Mouse (Mus musculus) spleen, postnatal 36 days (tissue): Measurements from ENCODE around the gene Bmp6.

Source experiments
- DNase-seq, 2 experiments: peaks; one replicate each; pipeline ENCODE4 v3.0.0; 2022; ENCODE audit warnings: low spot score in 2 of 2, mixed read lengths in 1 of 2

Gene Bmp6

DNA sequence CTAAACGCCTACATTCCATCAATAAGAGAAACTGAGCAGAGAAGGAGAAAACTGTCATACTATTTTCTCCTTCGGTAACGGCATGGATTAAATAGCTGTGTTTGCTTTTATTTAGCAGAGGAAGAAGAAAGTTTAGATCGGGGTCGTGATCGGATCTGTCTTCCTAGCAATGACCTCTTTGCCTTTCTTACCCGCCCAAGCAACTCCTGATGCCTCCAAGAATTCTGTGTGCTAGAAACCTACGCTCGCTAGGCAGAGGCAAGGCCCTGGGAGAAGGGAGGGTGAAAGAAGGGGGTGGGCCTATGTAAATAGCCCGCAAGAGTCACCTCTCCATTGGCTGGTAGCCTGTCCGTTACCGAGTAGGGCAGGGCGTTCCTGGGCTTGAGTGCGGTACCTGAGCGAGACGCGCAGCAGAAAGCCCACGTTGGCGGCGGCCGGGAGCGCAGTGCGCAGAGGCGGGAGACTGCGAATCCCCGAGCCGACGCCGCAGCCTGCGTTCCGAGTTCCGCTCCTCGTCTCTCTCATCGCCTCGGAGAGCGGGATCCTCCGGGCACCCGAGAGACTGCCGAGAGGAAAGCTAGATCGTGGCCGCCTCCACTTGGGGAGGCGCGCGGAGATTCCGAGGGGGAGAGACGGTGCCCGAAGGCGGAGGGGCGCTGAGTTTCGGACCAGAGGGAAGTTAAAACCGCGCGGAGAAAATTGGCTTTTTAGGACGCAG lies at the start of gene Bmp6:
Gene Bmp6 (plus strand): TSS at position 395 of the 718 bp plus-strand sequence.
- DNase-seq, result peak; percentile 14 to 24

DNA sequence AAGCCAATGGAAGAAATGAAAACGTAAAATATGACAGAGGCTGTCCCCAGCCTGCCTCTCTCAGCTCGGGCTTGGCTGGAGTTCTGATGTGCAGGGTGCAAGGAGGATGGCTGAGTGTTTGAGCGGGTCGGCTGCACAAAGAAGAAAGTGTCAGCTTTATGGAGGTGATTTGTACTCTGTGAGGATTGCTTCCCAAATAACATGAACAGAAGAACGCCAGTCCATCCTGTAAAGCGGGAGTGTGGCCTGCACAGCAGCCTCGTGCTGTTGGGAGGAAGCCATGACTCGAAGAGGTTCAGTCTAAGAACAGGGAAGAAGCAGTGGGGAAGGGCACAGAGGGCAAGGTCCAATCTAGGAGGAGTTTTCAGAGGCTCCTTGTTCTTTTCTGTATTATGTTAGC lies 48.7 kb upstream of the Bmp6 start:
- DNase-seq, result no peak

- no peak for DNase-seq
Observed at GRCm38 (mm10) chr13:38296601-38297000, 48.3 kb upstream of the Bmp6 start.

DNA sequence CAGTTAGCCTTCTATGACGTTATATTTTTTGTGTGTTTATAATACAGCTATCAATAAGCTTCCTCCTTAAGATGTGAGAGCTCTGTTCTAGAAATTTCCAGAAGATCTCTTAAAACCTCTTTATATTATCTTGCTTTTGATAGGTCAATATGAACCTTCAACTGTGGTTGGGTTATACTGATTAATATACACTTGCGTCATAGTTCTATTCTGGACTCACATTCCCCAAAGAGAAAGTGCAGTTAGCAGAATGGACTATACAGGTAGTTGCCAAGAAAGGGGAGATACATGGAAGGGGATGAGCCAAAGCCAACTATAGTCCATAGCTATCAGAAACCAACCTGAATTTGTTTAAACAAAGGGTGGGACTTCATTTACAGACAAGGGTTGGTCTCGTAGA lies 33.8 kb upstream of the Bmp6 start:
- DNase-seq, result no peak

GRCm38 (mm10) chr13:38312357-38313040 lies 32.4 kb upstream of the Bmp6 start:
- no peak for DNase-seq

- no peak for DNase-seq
Observed at GRCm38 (mm10) chr13:38314590-38314989, 30.3 kb upstream of the Bmp6 start.

DNA sequence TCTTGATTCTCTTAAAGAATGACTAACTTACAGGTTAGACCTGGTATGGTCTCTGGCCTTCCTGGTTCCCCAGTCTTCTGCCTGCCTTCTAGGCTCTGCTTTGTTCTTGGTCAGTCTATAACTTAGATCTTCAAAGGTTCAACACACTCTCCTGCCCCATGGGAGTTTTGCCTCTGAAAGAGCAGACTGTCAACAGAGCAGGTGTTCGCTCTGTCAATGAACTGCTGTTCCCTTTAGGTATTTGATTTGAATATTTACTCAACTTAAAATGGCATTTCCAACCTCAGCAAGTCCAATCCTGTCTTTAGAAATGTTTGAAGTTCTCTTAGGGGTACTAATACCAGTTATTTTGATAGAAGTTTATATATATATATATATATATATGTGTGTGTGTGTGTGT lies 26.5 kb upstream of the Bmp6 start:
- no peak for DNase-seq

DNA sequence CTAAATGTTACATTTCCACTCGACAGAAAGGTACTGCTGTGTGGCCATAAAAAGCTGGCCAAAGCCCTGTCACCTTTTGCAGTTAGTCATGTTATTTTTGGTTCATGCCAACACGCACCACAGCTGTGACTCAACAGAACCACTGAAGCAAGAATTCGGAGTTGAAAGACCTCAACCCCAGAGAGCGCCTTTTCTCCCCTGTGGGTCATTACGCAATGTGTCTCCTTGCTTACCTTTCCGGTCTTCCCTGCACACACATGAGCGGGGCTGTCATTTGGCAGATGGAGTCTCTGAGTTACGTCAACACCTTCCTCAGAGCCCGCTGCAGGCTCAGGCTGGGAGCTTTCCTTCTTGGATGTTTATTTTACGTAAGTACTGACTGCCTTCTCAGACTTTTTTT lies 24.6 kb upstream of the Bmp6 start:
- DNase-seq, result no peak

DNA sequence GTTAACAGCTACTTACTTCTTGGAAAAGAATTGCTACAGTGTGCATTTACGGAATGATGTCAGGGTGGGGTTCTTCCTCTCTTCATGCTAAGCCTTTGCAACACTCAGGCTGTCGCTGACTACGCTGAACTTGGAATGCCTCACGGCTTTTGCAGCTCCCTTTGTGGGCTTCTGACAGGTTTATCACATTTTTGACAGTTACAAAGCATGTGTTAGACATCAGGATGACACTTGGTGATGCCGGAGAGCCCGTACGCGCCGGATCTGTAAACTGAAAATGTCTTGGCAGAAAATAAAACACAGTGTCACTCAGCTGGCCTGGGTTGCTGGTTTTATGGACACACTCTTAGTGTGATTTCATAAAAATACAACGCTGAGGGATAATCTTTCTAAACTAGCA lies 20.5 kb upstream of the Bmp6 start:
- no peak for DNase-seq

DNA sequence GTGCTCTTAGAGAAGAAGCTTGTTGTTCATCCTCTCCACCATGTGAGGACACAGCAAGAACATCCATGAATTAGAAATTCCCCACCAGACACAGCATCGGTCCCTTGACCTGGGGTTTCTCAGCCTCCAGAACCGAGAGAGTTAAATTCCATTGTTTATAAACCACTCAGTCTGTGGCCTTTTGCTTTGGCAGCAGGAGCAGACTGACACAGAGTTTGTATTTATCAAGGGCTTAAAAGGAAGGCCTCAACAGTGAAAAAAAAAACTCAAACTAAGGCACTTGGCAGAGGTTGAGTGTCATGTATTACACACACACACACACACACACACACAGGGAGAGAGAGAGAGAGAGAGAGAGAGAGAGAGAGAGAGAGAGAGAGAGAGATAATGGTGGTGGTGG lies 17.5 kb upstream of the Bmp6 start:
- no peak for DNase-seq

DNA sequence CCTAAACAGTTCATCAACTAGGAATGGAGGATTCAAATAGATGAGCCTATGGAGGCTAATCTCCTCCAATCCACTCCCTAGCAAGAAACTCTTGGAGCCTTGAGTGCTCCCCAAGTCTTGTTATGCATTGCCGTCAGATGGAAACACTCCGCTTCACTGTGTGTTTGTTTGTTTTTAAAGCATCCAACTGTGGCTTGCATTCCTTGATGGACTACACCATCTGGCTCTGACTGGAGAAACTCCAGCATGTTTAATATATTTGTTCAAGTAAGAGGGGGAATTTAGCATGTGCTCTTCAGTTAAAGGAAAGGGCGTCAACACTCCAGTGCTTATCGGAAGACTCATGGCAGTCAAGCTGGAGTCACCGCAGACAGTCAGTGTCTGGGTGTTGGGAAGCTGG lies 11.4 kb upstream of the Bmp6 start:
- DNase-seq, result no peak

GRCm38 (mm10) chr13:38342598-38342997 lies 2.3 kb upstream of the Bmp6 start:
- DNase-seq, result no peak

GRCm38 (mm10) chr13:38343202-38343601 lies 1.7 kb upstream of the Bmp6 start:
- no peak for DNase-seq

DNA sequence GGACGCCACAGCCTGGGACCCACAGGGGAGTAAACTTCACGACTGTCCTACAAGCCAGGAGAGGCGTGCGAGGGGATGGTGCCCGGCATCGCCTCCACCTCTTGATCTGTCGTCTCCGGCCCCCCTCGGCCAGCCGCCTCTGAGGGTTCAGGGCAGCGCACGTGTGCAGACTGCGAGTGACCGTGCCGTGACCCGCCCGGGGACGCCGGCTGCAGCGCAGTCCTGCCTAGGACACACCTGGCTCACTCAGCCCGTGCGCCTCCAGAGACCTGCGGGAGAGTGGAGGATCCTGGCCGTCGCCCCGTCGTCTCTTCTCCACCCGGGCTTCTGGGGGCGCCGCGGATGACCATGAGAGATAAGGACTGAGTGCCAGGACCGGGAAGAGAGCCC lies 519 bp downstream of the Bmp6 start:
- DNase-seq, result no peak

GRCm38 (mm10) chr13:38346096-38346915 lies 1.4 kb downstream of the Bmp6 start:
- no peak for DNase-seq

DNA sequence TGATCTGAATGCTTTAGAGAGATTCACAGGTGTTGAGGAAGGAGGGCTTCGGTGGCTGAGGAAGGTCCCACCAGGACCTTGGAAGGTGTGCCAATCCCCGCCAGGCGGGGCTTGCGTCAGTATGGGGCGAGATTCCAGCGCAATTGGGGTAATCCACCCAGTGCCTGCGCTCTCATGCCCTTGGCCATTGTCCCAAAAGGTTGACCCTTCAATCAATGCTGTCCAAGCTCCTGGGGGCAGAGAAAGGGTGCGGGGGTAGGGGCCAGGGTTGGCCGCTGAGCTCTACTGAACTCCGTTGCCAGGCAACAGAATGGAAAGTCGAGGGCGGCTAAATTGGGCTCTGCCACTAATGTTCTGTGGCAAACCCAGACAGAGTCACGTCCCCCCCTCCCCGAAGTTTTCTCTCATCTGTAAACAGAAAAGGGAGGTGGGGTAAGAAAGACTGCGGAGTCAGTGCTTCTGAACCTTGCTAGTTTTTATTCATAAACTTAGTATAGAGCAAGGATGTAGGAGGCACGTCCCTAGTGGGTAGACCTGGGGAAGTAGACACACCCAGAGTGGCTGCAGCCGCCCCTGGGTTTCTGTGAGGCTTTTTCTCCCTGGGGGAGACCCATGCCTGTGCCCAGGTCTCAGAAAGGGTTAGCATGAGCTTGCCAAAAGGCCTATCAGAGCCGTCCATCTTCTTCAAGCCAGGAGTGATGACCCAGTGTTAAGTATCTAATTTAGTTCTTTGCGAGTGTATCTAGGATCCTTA lies 2.3 kb downstream of the Bmp6 start:
- no peak for DNase-seq

DNA sequence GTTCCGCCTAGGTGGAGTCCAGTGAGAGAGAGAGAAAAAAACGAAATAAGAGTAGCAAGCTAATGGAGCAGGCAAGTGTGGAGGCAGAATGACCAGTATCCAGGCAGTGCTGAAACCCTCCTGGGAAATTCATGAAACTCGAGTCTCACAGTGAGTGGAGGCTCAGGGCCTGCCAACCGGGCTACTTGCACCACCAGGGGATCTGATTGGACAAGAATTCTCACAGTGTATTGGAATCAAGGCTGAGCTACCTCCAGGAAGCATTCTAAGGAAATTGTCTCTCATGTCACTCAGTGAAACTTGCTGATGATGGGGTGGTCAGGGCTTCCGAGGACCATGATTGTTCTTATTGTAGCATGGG lies 2.8 kb downstream of the Bmp6 start:
- no peak for DNase-seq

DNA sequence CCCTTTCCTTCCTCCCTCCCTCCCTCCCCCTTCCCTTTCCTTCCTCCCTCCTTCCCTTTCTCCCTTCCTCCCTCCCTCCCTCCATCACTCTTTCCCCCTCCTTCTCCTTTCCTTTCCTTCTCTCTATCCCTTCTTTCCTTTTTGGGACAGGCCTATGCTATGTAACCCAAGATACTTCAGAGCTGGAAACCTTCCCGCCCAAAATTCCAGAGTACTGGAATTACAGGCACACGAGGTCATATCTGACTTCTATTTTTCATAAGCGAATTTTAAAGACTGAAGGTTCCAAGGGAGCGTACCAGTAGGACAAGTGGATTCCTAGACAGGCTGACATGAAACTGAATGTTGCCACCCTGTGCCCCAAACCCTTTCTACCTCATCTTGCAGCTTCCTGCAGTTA lies 4.1 kb downstream of the Bmp6 start:
- DNase-seq, result no peak

- DNase-seq, result no peak
Observed at GRCm38 (mm10) chr13:38349818-38350217, 4.9 kb downstream of the Bmp6 start.

DNA sequence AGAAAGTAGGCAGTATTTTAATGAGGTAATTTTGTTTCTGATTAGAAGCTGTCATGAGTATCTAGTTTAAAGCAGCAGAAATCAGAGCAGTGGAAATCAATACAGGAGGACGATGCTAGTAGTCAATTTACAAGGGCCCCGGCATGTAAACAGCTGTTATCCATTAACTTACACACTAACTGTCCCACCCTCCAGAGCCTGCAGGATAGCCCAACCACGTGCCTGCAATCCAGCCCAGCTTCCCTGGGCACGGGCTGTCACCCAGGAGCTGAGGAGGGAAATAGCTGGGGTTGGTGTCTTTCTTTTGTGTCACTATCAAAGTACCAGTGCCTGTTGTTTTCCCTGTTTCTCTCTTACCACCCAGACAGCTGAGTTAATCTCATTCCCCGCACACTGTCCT lies 7.1 kb downstream of the Bmp6 start:
- no peak for DNase-seq

- DNase-seq, result no peak
Observed at GRCm38 (mm10) chr13:38352986-38353385, 8.1 kb downstream of the Bmp6 start.
